Mouse (Mus musculus): ENCODE measurements around the gene Ndufa6.
"Not testable (repeated sequence)": the region's sequence is repeated elsewhere in the genome, so short reads cannot be mapped to it uniquely, and the experiment has no call there.

Gene Ndufa6

GRCm38 (mm10) chr15:82368146-82368545, 14.0 kb upstream of the Ndufa6 start:
- no peak for DNase-seq (ENCODE audit: low spot score)

GRCm38 (mm10) chr15:82364561-82364960, 10.4 kb upstream of the Ndufa6 start:
- not testable (repeated sequence) for DNase-seq (ENCODE audit: low spot score)

GRCm38 (mm10) chr15:82363801-82364200, 9.7 kb upstream of the Ndufa6 start:
- peak; percentile 55 for DNase-seq (ENCODE audit: low spot score)

GRCm38 (mm10) chr15:82362234-82362633, 8.1 kb upstream of the Ndufa6 start:
- no peak for DNase-seq (ENCODE audit: low spot score)

- DNase-seq (ENCODE audit: low spot score), result no peak
These were observed 7.4 kb upstream of the Ndufa6 start for GRCm38 (mm10) chr15:82361459-82362018.

- DNase-seq (ENCODE audit: low spot score), result no peak
These were observed 4.5 kb upstream of the Ndufa6 start for GRCm38 (mm10) chr15:82358431-82359260.

GRCm38 (mm10) chr15:82353745-82354113, 393 bp downstream of the Ndufa6 start:
- no peak for DNase-seq (ENCODE audit: low spot score)

- no peak for DNase-seq (ENCODE audit: low spot score)
These were observed 911 bp downstream of the Ndufa6 start for GRCm38 (mm10) chr15:82353078-82353744.

GRCm38 (mm10) chr15:82351480-82351879, 2.6 kb downstream of the Ndufa6 start:
- no peak for DNase-seq (ENCODE audit: low spot score)

GRCm38 (mm10) chr15:82350349-82350748, 3.8 kb downstream of the Ndufa6 start:
- no peak for DNase-seq (ENCODE audit: low spot score)

GRCm38 (mm10) chr15:82348999-82349341, 5.2 kb downstream of the Ndufa6 start:
- no peak for DNase-seq (ENCODE audit: low spot score)

GRCm38 (mm10) chr15:82348258-82348998, 5.7 kb downstream of the Ndufa6 start:
- DNase-seq (ENCODE audit: low spot score), result no peak

GRCm38 (mm10) chr15:82347852-82348251, 6.3 kb downstream of the Ndufa6 start:
- no peak for DNase-seq (ENCODE audit: low spot score)

- DNase-seq (ENCODE audit: low spot score), result no peak
These were observed 6.8 kb downstream of the Ndufa6 start for GRCm38 (mm10) chr15:82347303-82347676.

- DNase-seq (ENCODE audit: low spot score), result no peak
These were observed 7.4 kb downstream of the Ndufa6 start for GRCm38 (mm10) chr15:82346580-82347302.

- peak; percentile 97 for DNase-seq (ENCODE audit: low spot score)
These were observed 8.2 kb downstream of the Ndufa6 start for GRCm38 (mm10) chr15:82345820-82346470.

GRCm38 (mm10) chr15:82344971-82345370, 9.2 kb downstream of the Ndufa6 start:
- no peak for DNase-seq (ENCODE audit: low spot score)

GRCm38 (mm10) chr15:82343368-82344287, 10.5 kb downstream of the Ndufa6 start:
- no peak for DNase-seq (ENCODE audit: low spot score)

GRCm38 (mm10) chr15:82342543-82342935, 11.6 kb downstream of the Ndufa6 start:
- no peak for DNase-seq (ENCODE audit: low spot score)
